Comparison of ENCODE assay signal across 16 mouse cellular contexts in genomic region chr2:49642761-49643160, GRCm38 (mm10). TPM values are rescaled to one million over a fixed set of nuclear protein-coding genes. Genes with fewer than 3 reads are reported as not detected.
DNase-seq lines count a peak whose midpoint lies in the region; ATAC-seq and TF ChIP-seq lines count a peak whose summit lies in the region.
"Had no signal": no experiment of that assay in that cellular context is flagged by ENCODE, and none has a peak within 500 bp of the region (broad histone marks: within the 10 kb centered on the region; RNA-seq: fewer than 3 reads in every experiment).

No protein-coding gene starts in this region.

- H3K27ac ChIP-seq in left cerebral cortex, adult 2 months = peak overlapping the region; percentile 66
- H3K27ac ChIP-seq in forebrain, postnatal 0 days (ENCODE audit: low read depth, low read length) = peak overlapping the region; percentile 64
- H3K27ac ChIP-seq: liver, embryonic 12.5 days; lung, embryonic 15.5 days had no signal

- no peaks in the 10 kb centered on the region for H3K27me3 ChIP-seq in forebrain, postnatal 0 days (ENCODE audit: insufficient read depth, low read length)
- H3K27me3 ChIP-seq: liver, embryonic 12.5 days; lung, embryonic 15.5 days had no signal

- WGBS in forebrain, postnatal 0 days = 54% methylated on average over 3 of the region's 3 CpGs

- H3K4me1 ChIP-seq in forebrain, postnatal 0 days (ENCODE audit: insufficient read depth) = peaks cover 12% of the 10 kb centered on the region
- H3K4me1 ChIP-seq: liver, embryonic 12.5 days; lung, embryonic 15.5 days had no signal

- peak overlapping the region; percentile 24; the same call in 1 of the 2 replicates for H3K4me2 ChIP-seq in forebrain, postnatal 0 days (ENCODE audit: low read depth)
- H3K4me2 ChIP-seq: heart, embryonic 11.5 days; liver, embryonic 12.5 days; lung, embryonic 15.5 days had no signal

- H3K4me3 ChIP-seq in left cerebral cortex, adult 2 months = no peak overlapping the region
- H3K4me3 ChIP-seq in forebrain, postnatal 0 days (ENCODE audit: low read depth, low read length) = no peak overlapping the region
- H3K4me3 ChIP-seq: liver, embryonic 12.5 days; lung, embryonic 15.5 days had no signal

- no peak for TF ChIP-seq CTCF in left cerebral cortex, adult 2 months (IDR thresholded peaks at IDR 0.05)
- no peak for TF ChIP-seq CTCF in forebrain, postnatal 0 days (IDR thresholded peaks at IDR 0.05; ENCODE audit: low read depth)

- H3K36me3 ChIP-seq in forebrain, postnatal 0 days (ENCODE audit: insufficient read depth) = no peaks in the 10 kb centered on the region
- H3K36me3 ChIP-seq: liver, embryonic 12.5 days; lung, embryonic 15.5 days had no signal

- ATAC-seq in frontal cortex, adult (ENCODE audit: low TSS enrichment) = peak; percentile 61
- ATAC-seq in forebrain, postnatal 0 days = peak; percentile 50; the same call in 1 of the 2 replicates
- ATAC-seq: liver, embryonic 12.5 days had no signal

- intact Hi-C loops in left cerebral cortex, adult 2 months (cut with DNase I) = no loop called here

- no peak for DNase-seq in frontal cortex, postnatal 10 days (ENCODE audit: low spot score in 2 of 2)
- peak in 1 of 2 experiments; percentile 12 for DNase-seq in left cerebral cortex, adult 2 months (ENCODE audit: extremely low spot score in 1 of 2, low spot score in 2 of 2)
- no peak for DNase-seq in left cerebral cortex, adult 9 months (ENCODE audit: low spot score in 2 of 2)
- DNase-seq in forebrain, postnatal 0 days = no peak
- DNase-seq in right cerebral cortex, postnatal 25 days = no peak
- no peak for DNase-seq in lung, postnatal 25 days (ENCODE audit: low spot score)
- DNase-seq: adrenal gland, adult 8-10 months; B cell, adult 2 months; cerebellum, adult 18-20 months; gastrocnemius, postnatal 36 days; heart, postnatal 14 days; thymus, postnatal 4 days had no signal

- H3K9ac ChIP-seq in forebrain, postnatal 0 days = no peak overlapping the region
- H3K9ac ChIP-seq: liver, embryonic 12.5 days; lung, embryonic 15.5 days had no signal

- no peaks in the 10 kb centered on the region for H3K9me3 ChIP-seq in forebrain, postnatal 0 days (ENCODE audit: low read length)
- H3K9me3 ChIP-seq: liver, embryonic 12.5 days; lung, embryonic 15.5 days had no signal

RNA-seq across cellular contexts. Expression of gene Kif5c, which starts 23.7 kb away (rescaled TPM):
- total RNA-seq in left cerebral cortex, adult 2 months (2021) = 100 to 1,000 TPM; 567 to 594 TPM
- total RNA-seq in forebrain, postnatal 0 days (2014; rRNA removed) = 349 and 408 TPM in 2 replicates
- polyA plus RNA-seq in forebrain, postnatal 0 days (2015; fragmentation: Nextera tagmentation; extraction: Ambion mirVana) = 112 and 163 TPM in 2 replicates
